Mouse (Mus musculus) urinary bladder, adult 18-20 months (tissue): Measurements from ENCODE around the gene Pkd1l3.

Source experiments
- DNase-seq, 2 experiments: peaks; one replicate each; pipeline ENCODE4 v3.0.0; 2022; ENCODE audit warnings: low spot score in 2 of 2, mixed read lengths in 2 of 2

Pkd1l3 gene

DNA sequence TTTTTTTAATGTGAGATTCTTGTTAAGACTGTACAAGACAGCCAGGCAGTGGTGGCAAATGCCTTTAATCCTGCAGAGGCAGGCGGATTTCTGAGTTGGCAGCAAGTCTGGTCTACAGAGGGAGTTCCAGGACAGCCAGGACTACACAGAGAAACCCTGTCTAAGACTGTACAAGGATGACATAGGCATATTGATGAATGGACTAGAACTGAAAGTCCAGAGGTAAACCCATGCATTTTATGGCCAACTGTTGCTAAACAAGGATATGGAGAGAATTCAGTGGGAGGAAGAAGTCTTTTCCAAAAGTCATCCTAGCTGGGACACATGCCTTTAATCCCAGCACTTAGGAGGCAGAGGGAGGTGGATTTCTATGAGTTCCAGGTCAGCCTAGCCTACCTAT, 83.4 kb downstream of the Pkd1l3 start:
- DNase-seq: no peak

DNA sequence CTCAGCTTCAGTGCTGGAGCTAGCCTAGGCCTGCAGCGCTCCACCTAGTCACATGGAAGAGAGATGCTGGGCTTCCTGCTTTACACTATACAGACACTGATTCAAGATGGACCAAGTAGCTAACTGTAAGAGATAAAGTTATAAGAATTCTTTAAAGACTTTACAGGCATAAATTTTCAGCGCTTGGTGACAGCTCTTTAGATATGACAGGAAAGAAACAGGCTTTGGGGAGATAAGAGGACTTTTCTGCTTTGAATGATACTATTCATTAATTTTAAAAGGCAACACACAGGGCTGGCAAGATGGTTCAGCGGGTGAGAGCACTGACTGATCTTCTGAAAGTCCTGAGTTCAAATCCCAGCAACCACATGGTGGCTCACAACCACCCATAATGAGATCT, 84.2 kb downstream of the Pkd1l3 start:
- no peak for DNase-seq

DNA sequence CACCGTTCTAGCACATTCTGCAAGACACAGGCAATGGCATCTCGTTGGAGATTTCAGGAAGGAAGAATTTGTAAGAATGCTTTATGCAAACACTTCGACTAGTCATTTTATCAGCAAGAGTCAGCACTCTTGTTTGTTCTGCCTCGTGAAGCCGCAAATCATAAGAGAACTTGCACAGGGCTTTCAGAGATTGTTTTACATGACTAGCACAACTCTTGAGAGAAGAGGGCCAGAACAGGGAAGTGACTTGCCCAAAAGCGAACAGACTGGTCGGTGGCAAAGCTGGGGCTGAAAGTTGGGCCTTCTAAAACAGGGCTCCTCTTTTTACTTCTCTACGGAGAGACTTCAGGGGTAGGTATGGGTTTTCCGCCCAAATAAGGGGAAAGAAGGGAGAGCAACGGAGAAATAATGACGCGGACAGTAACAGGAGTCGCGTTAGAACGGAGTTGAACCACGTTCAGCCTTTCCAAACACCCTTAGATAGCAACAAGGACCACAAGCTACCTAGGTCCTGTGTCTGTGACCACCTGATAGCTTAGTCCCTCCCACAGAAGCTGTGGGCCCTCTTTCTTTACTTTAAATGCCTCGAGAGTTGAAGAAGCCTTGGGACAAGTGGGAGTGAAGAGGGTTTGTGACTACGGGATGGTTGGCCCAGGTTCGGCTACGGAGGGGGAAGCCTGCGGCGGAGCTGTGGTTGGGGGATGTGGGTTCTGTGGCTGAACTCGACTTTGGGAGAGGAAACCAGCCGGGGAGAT, 90.4 kb downstream of the Pkd1l3 start:
- peak in 1 of 2 experiments; percentile 11 for DNase-seq

DNA sequence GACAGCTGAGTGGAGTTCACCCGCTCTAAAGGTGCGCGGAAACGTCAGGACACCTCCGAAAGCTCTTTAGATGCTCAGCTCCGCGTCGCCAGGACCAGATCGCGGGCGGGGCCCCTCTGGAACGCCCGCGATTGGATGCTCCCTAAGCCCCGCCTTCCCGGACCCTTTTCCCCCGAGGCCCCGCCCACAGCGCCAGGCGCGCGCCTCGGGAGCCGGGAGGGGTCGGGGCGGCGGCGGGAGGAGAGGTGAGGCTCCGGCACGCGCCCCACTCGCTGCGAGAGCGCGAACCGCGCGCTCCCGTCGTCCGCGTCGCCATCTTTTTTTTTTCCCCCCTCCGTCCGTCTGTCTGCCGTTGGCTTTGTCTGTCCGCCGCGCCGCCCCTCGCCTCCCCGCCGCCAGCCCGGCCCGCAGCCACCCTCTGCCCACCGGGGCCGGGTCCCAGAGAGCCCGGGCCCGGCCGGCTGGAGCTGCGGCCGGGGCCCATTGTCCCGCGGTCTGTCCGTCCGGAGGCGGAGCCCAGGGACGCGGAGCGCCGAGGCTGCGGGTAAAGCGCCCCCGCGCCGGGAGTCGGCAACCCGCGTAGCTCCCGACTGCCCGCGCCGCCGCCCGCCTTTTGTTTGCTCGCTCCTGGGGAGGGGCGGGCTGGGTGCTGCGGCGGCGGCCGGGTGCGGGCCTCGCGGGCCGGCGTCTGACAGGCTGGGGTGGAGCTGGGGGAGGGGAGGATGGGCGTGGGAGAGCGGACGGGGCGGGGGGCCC, 91.2 kb downstream of the Pkd1l3 start, which contains the start of gene Zfp821:
TSS of gene Zfp821 (plus strand) at position 227 of the 756 bp plus-strand sequence.
- DNase-seq: peak; percentile 85 to 89

DNA sequence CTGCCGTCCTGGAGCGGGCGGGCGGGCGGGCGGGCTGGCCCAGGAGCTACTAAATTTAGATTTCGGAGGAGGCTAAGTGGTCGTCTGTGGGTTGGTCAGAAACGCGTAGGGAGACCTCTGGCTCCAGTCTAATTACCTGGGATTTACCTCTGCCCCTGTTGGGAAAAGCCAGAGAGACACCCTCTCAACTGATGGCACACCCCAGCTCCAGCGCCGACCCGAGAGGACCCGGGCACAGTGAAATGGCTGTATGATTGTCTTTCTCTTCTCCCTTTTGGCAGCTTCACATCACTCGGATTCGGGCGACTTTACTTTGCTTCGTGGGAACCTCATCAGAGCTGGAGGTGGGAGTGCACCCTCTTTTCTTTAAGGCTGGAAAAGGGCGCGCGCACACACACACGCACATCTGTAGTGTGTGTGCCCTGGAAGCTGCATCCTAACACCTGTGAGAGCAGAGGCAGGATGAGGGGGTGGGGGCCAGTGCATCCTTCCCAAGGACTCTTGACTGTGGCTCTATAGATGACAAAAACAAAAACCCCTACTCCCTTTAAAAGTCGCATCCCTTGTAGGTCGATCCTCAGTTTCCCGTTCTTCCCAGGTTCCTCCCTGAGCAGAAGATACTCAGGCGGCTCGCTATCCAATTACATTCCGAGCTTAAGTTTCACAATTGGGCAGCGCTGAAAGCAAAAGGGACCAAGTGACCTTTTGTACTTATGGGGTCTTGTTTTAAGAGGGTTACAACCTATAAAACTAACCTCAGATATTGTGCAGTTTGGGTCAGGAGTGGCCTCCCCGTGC, 92.0 kb downstream of the Pkd1l3 start:
- DNase-seq: peak in 1 of 2 experiments; percentile 35

DNA sequence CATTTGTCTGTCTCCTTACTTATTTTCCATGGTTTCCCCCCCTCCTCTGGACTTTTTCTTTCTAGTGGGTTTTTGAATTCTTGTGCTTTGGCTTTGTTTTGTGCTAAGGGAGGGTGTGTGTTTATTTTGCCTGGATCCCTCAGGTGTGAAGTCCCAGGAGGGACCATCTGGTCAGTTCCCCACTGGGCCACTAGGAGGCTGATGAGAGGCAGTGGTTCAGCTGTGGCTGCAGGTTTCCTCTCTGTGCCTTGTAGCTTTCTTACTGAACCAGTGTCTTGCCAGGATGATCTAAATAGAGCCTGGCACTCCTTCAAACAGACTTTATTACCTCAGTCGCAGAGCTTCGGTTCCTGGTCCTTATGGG, 92.5 kb downstream of the Pkd1l3 start:
- DNase-seq: peak; percentile 49 to 67

DNA sequence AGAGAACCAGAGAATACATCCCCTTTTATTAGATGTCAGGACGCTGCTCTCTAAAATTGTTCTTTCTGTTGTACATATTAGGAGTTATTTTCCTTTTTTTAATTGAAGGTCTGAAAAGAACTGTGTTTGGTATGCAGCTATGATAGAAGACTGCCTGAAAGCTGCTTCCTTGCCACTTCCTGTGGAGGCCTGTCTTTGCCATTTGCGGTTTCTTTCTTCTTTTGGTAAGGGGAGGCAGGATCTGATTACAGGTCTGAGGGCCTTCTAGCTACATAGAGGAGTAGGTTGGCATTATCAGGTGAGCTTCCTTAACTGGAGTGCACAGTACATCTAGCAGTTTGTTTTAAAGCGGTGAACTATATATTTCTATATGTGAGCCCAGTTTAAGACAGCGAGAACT, 93.6 kb downstream of the Pkd1l3 start:
- no peak for DNase-seq

DNA sequence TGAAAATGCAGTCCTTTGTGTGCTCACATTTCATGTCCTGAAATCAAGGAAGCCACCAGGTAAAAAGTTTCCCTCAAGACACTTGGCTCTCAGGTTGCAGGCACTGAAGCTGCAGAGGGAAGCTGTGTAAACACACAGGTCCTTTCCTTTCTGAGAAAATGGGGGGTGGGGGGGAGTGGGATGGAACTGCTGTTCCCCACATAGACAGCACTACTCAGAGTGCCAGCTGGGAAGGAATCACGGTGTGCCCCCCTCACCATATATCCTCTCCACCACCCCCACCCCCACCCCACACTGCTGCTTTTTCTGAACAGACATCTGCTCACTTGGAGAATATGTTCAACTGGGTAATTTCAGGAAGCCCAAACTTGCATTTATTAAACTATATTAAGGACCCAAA, 98.2 kb downstream of the Pkd1l3 start:
- no peak for DNase-seq

DNA sequence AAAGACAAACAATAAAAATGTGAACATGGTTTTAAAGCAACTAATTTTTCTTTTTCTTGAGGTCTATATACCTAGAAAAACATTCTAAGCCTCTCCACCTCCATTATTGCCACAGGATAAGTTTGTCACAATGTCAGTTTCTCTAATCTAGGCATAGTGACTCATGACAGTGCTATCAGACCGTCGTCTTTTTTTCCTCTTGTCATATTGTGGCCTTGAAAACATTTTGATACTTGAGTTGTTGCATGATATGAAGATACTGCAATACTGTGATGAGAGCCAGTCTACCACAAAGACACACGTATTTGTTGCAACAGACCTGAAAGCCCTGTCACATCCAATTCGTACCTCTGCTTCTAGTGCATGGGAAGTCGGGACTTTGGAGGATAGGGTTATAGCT, 100.6 kb downstream of the Pkd1l3 start:
- DNase-seq: no peak
